Mouse (Mus musculus): ENCODE results near the gene Stub1.

Stub1 gene

GRCm38 (mm10) chr17:25838904-25839303 is 5.7 kb upstream of the Stub1 start:
- DNase-seq (ENCODE audit: extremely low spot score, low read depth, low spot score), result no peak

- DNase-seq (ENCODE audit: extremely low spot score, low read depth, low spot score), result no peak
Measured at GRCm38 (mm10) chr17:25837533-25837932, 4.3 kb upstream of the Stub1 start.

GRCm38 (mm10) chr17:25837076-25837410 is 3.8 kb upstream of the Stub1 start, which contains the start of gene Rhbdl1:
Gene Rhbdl1, minus strand, starts transcription at chr17:25837295.
- no peak for DNase-seq (ENCODE audit: extremely low spot score, low read depth, low spot score)

GRCm38 (mm10) chr17:25836397-25837075 is 3.3 kb upstream of the Stub1 start:
- DNase-seq (ENCODE audit: extremely low spot score, low read depth, low spot score), result no peak

GRCm38 (mm10) chr17:25835816-25836215 is 2.6 kb upstream of the Stub1 start:
- DNase-seq (ENCODE audit: extremely low spot score, low read depth, low spot score), result no peak

- no peak for DNase-seq (ENCODE audit: extremely low spot score, low read depth, low spot score)
Measured at GRCm38 (mm10) chr17:25835301-25835700, 2.1 kb upstream of the Stub1 start.

- no peak for DNase-seq (ENCODE audit: extremely low spot score, low read depth, low spot score)
Measured at GRCm38 (mm10) chr17:25834595-25835222, 1.5 kb upstream of the Stub1 start.

GRCm38 (mm10) chr17:25833961-25834594 is 874 bp upstream of the Stub1 start:
- no peak for DNase-seq (ENCODE audit: extremely low spot score, low read depth, low spot score)

- DNase-seq (ENCODE audit: extremely low spot score, low read depth, low spot score), result peak; percentile 90
Measured at GRCm38 (mm10) chr17:25832436-25833290, 541 bp downstream of the Stub1 start.

GRCm38 (mm10) chr17:25831451-25832281 is 1.5 kb downstream of the Stub1 start:
- DNase-seq (ENCODE audit: extremely low spot score, low read depth, low spot score), result no peak

- DNase-seq (ENCODE audit: extremely low spot score, low read depth, low spot score), result no peak
Measured at GRCm38 (mm10) chr17:25830806-25831431, 2.3 kb downstream of the Stub1 start.

GRCm38 (mm10) chr17:25830200-25830753 is 2.9 kb downstream of the Stub1 start:
- DNase-seq (ENCODE audit: extremely low spot score, low read depth, low spot score), result no peak

GRCm38 (mm10) chr17:25829558-25830017 is 3.6 kb downstream of the Stub1 start:
- no peak for DNase-seq (ENCODE audit: extremely low spot score, low read depth, low spot score)

GRCm38 (mm10) chr17:25828712-25829557 is 4.3 kb downstream of the Stub1 start, which contains the start of gene Jmjd8:
Gene Jmjd8, plus strand, starts transcription at chr17:25828867.
- DNase-seq (ENCODE audit: extremely low spot score, low read depth, low spot score), result peak; percentile 70

- no peak for DNase-seq (ENCODE audit: extremely low spot score, low read depth, low spot score)
Measured at GRCm38 (mm10) chr17:25828223-25828594, 5.0 kb downstream of the Stub1 start.

- DNase-seq (ENCODE audit: extremely low spot score, low read depth, low spot score), result no peak
Measured at GRCm38 (mm10) chr17:25827546-25828222, 5.5 kb downstream of the Stub1 start.

GRCm38 (mm10) chr17:25827011-25827410 is 6.2 kb downstream of the Stub1 start:
- no peak for DNase-seq (ENCODE audit: extremely low spot score, low read depth, low spot score)

- no peak for DNase-seq (ENCODE audit: extremely low spot score, low read depth, low spot score)
Measured at GRCm38 (mm10) chr17:25825984-25826570, 7.1 kb downstream of the Stub1 start.
